Mouse (Mus musculus): ENCODE measurements around the gene Mon1a. TPM values are rescaled to one million over a fixed set of nuclear protein-coding genes. Genes with fewer than 3 reads are reported as not detected.

The Mon1a gene
- polyA plus RNA-seq, 1 experiment from 2014 or later = 15.9 TPM

Other genes with a start within 250 kb of the Mon1a start
- 5.0 and 5.1 TPM in 2 replicates for gene Slc38a3, start 218.6 kb upstream of the Mon1a start, polyA plus RNA-seq (2015; fragmentation: Nextera tagmentation; extraction: Ambion mirVana)
- 2.8 TPM in 2 replicates for gene Gnat1, start 208.4 kb upstream of the Mon1a start, polyA plus RNA-seq (2015; fragmentation: Nextera tagmentation; extraction: Ambion mirVana)
- 26.6 and 38.2 TPM in 2 replicates for gene Sema3f, start 177.7 kb upstream of the Mon1a start, polyA plus RNA-seq (2015; fragmentation: Nextera tagmentation; extraction: Ambion mirVana)
- 193 and 212 TPM in 2 replicates for gene Rbm5, start 117.2 kb upstream of the Mon1a start, polyA plus RNA-seq (2015; fragmentation: Nextera tagmentation; extraction: Ambion mirVana)
- 71.7 and 72.2 TPM in 2 replicates for gene Rbm6, start 14.9 kb upstream of the Mon1a start, polyA plus RNA-seq (2015; fragmentation: Nextera tagmentation; extraction: Ambion mirVana)
- 7.0 and 10.3 TPM in 2 replicates for gene Mst1r, start 18.7 kb downstream of the Mon1a start, polyA plus RNA-seq (2015; fragmentation: Nextera tagmentation; extraction: Ambion mirVana)
- not detected in 2 replicates for gene Actl11, start 40.3 kb downstream of the Mon1a start, polyA plus RNA-seq (2015; fragmentation: Nextera tagmentation; extraction: Ambion mirVana)
- 5.8 and 6.7 TPM in 2 replicates for gene Camkv, start 47.5 kb downstream of the Mon1a start, polyA plus RNA-seq (2015; fragmentation: Nextera tagmentation; extraction: Ambion mirVana)
- 16.1 and 19.5 TPM in 2 replicates for gene Traip, start 62.0 kb downstream of the Mon1a start, polyA plus RNA-seq (2015; fragmentation: Nextera tagmentation; extraction: Ambion mirVana)
- 22.7 and 24.9 TPM in 2 replicates for gene Uba7, start 87.4 kb downstream of the Mon1a start, polyA plus RNA-seq (2015; fragmentation: Nextera tagmentation; extraction: Ambion mirVana)
- gene Gm20661, start 94.9 kb downstream of the Mon1a start, polyA plus RNA-seq (2015; fragmentation: Nextera tagmentation; extraction: Ambion mirVana) = 6.9 and 7.4 TPM in 2 replicates
- 97.7 and 99.9 TPM in 2 replicates for gene Inka1, start 97.7 kb downstream of the Mon1a start, polyA plus RNA-seq (2015; fragmentation: Nextera tagmentation; extraction: Ambion mirVana)
- 10.7 and 11.9 TPM in 2 replicates for gene Cdhr4, start 104.3 kb downstream of the Mon1a start, polyA plus RNA-seq (2015; fragmentation: Nextera tagmentation; extraction: Ambion mirVana)
- gene Gm20662, start 108.2 kb downstream of the Mon1a start, polyA plus RNA-seq (2015; fragmentation: Nextera tagmentation; extraction: Ambion mirVana) = 0.10 and 0.51 TPM in 2 replicates
- gene Ip6k1, start 114.3 kb downstream of the Mon1a start, polyA plus RNA-seq (2015; fragmentation: Nextera tagmentation; extraction: Ambion mirVana) = 56.0 and 64.3 TPM in 2 replicates
- gene Gmppb, start 161.1 kb downstream of the Mon1a start, polyA plus RNA-seq (2015; fragmentation: Nextera tagmentation; extraction: Ambion mirVana) = 46.7 and 52.4 TPM in 2 replicates
- gene Amigo3, start 165.0 kb downstream of the Mon1a start, polyA plus RNA-seq (2015; fragmentation: Nextera tagmentation; extraction: Ambion mirVana) = 4.4 and 4.7 TPM in 2 replicates
- gene Mst1, start 192.3 kb downstream of the Mon1a start, polyA plus RNA-seq (2015; fragmentation: Nextera tagmentation; extraction: Ambion mirVana) = 2.2 and 3.5 TPM in 2 replicates
- gene Rnf123, start 195.2 kb downstream of the Mon1a start, polyA plus RNA-seq (2015; fragmentation: Nextera tagmentation; extraction: Ambion mirVana) = 25.5 and 30.4 TPM in 2 replicates
- 41.8 and 45.4 TPM in 2 replicates for gene Apeh, start 206.5 kb downstream of the Mon1a start, polyA plus RNA-seq (2015; fragmentation: Nextera tagmentation; extraction: Ambion mirVana)

Measured in limb, embryonic 15.5 days (tissue).